Mouse (Mus musculus): Measurements from ENCODE around the gene Olfr316.
"Not testable (repeated sequence)": the region's sequence is repeated elsewhere in the genome, so short reads cannot be mapped to it uniquely, and the experiment has no call there.

The Olfr316 gene

DNA sequence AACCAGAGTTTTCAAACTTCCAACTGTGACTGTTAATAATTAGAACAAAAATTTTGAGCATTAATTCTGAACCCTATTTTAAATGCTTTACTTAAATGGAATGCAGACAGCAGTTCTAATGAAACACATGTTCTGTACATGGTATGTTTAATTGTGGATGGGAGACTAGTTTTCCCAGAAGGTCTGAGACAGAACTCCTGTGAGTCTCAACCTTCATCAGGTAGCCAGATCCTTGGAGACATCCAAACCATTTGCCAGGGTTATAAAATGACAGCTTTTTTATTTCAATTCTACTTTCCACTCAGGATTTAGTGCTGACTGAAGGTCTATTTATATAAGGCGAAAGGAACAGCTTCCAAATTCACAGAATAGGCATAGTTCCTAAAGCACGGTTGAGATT is at the start of gene Olfr316:
Olfr316 (plus strand) TSS at position 301 of the 400 bp plus-strand sequence.
- no peak for DNase-seq (ENCODE audit: low read depth)

DNA sequence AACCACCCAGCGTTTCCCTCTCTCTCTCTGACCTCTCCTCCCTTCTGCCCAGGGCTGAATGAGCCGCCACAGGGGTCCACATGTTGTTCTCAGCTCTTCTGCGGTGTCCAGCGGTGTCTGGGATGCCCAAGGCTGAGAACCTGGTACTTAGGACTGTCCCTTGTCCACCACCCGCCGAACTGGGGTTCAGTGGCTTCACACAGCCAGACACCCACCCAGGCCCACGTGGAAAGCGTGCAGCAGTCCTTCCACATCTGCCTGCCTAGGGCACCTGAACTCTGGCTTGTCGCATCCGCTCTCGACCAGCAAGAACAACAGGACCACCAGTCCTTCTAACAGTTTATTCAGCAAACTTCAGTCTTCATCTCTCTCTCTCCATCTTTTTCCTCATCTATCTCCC is 43.4 kb upstream of the Olfr316 start:
- no peak for DNase-seq (ENCODE audit: low read depth)

DNA sequence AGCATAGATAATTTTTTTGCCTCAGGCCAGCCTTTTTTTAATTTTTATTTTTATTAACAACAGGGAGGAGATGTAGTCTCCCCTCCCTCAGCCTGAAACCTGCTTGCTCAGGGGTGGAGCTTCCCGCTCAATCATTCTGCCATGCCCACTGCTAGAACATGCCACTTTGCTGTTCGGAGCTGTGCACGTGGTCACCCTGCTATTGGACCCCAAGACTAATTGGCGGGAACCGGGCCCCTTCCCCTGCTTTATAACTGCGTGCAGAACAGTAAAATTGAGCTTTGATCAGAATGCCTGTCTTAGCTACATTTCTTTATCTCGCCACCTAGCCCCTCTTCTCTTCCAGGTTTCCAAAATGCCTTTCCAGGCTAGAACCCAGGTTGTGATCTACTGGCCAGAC is 34.8 kb upstream of the Olfr316 start:
- DNase-seq (ENCODE audit: low read depth), result not testable (repeated sequence)

DNA sequence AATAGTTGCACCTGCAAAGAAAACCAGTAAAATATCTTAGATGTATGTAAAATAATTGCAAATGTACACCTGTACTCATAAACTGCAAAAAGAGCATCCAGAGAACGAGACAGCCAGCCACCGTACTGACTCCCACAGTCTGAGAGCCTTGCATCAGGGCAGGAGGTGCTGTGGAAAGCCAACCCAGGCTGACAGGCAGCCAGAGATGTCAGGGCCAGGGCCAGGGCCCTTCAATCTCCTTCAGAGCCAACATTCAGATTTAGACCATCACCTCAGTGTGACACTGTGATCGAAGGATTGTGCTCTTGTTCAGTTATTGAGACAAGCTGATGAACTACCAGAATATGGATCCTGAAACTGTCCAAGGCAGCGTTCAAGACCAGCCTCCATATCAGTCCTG is 32.8 kb upstream of the Olfr316 start:
- no peak for DNase-seq (ENCODE audit: low read depth)

DNA sequence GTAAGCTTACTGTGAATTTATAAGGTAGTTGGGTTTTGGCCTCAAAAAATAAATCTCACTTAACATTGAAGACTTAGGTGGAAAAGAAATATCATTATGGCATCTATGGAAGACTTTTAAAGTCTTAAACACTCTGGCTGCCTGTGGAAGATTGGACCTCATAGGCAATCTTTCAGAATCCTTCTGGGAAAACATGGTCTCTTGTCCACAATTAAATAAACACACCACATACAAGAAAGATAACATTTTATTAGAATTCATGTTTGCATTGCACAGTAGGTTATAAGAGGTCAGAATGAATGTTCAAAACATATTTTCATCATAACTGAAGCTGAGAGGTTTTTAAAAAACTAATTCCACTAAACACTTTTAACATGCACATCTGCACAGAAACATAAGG is 28.6 kb upstream of the Olfr316 start, which contains the start of gene Olfr318:
Olfr318 (minus strand) TSS at position 101 of the 400 bp plus-strand sequence.
- DNase-seq (ENCODE audit: low read depth), result no peak

DNA sequence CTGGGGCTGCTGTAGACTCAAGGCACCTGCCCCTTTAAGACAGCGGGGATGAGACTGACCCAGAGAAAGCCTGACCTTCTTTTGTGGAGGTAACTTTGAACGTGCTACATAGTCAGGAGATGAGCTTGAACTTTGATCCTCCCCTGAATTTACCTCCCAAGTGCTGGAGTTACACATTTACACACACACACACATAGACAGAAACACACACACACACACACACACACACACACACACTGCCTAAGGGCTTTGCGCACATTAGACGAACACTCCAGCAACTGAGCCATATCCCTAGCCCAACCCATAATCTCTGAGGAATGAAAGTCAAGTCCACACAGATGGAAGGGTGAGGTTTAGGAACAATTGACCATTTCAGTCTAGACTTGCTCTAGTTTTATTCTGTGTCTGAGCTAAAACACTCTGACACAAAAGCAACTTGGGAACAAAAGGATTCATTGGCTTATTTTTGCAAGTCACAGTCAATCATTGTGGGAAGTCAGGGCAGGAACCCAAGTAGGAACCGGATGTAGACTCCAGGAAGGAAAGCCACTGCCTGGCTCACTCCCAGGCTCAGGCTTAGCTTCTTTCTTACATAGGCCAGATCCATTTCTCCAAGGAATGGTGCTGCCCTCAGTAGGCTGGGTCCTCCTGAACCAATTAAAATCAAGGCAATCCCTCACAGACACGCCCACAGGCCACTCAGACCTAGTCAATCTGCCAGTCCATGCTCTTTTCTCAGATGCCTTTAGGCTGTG is 24.5 kb upstream of the Olfr316 start:
- not testable (repeated sequence) for DNase-seq (ENCODE audit: low read depth)

DNA sequence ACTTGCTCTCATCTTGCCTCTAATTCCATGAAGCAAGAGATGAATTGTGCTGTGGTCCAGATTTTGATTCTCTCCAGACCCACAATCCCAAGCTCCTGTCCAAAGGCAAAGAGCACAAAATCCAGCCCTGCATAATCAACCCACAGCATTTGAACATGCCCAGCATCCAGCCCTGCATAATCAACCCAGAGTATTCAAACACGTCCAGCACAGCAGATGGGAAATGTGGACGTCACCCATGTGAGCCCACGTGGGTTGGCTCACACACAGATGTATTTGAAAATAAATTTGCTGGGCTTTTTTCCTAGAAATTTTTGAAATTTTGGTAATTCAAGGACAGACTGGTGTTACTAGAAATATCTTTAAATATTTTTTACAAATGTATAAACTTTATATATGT is 19.2 kb upstream of the Olfr316 start:
- DNase-seq (ENCODE audit: low read depth), result no peak

DNA sequence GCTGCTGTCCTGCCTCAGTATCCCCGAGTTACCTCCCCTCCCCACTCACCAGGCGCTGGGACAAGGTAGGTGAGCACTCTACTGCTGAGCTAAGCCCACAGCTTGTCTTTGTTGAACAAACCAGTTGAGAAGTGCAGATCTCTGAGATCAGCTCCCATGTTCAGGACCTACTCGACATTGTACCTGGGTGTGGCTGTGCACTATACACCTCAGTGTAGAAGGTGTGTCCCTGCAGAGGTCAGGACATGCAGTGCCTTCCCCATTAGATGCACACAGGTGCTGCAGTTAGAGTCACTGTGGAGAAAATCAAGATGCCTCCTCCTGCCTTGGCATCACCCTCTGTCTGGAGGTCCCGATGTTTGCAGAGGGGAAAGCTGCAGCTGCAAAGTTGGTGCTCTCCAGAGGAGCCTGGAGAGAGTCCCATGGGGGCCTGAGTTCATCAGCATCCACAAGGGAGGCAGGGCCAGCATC is 13.7 kb upstream of the Olfr316 start, which contains the start of gene Olfr317:
Olfr317 (minus strand) TSS at position 421 of the 471 bp plus-strand sequence.
- no peak for DNase-seq (ENCODE audit: low read depth)

DNA sequence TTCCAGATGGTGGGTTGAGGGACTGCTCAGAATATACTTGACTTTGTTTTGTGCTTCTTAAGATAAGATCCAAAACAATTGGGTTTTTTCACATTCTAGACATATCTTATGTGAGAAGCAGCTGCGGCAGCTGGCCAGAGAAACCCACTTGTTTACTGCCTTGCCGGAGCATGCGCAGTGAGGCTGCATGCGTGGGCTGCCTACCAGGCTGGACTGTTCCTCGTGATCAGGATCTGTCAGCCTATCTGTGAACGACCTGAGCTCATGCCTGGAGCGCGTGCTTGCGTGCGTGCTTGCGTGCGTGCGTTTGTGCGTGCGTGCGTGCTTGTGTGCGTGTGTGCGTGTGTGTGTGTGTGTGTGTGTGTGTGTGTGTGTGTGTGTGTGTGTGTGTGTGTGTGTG is 1.4 kb upstream of the Olfr316 start:
- not testable (repeated sequence) for DNase-seq (ENCODE audit: low read depth)

DNA sequence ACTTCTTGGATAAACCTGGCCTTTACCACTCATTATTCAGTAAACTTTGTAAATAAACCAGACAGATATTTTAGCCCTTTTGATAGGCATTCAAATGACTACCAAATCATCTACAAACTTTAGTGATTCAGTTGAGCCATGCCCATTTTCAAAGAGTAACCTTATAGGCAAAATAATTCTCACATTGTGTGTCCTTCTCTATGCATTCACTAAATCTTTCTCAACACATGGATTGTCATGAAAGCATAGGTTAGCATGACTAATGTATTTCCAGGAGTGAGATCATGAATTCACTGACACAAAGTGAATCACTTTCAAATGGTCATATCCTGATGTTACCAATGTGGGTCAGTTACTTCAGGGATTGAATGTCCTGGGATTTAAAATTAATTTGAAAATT is 20.4 kb downstream of the Olfr316 start, which contains the start of gene Olfr315:
Olfr315 (plus strand) TSS at position 301 of the 400 bp plus-strand sequence.
- DNase-seq (ENCODE audit: low read depth), result no peak

DNA sequence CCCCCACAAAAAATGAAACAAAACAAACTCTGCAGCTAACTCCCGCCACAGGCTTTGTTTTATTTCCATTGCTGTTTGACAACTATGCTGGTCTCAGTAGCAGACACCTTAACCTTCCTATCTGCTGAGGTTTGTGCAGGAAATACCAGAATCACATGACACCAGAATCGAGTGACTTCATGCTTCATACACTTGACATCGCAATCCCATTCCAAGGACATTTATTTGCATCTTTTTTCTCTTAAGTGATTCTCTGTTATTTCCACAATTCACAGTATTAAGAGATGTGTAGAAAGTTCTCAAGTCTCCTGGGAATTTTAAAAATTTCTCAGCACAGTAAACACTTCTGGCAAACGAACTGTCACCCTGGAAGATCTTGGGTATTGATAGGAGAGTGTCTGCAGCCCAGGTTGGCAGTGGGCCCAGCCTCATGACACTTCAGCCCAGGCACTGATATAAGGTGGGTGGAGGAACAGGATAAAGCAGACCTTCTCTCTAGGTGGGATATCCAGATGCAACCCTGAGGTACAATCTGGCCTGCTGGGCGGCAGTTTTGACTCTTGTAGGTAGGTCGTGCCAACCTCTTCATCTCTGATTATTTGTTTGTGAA is 30.1 kb downstream of the Olfr316 start, which contains the start of gene Olfr314:
Olfr314 (plus strand) TSS at position 473 of the 610 bp plus-strand sequence.
- no peak for DNase-seq (ENCODE audit: low read depth)

DNA sequence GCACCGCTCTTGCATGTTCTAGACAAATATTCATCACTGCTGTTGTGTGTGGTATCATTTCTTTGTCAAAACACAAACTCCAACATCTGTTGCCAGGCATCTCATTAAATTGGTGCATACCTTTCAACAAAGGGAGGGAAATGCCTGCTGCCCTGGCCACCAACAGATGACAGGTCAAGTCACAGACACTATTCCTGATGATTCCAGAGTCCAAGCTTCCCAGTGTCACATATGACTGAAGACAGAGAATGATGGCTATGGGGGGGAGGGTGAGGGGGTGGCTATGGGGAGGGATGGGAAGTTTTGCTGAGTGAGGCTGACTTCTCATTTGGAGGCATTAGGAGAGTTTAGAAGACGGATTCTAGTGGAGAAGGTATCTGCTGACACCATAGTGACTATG is 31.6 kb downstream of the Olfr316 start:
- DNase-seq (ENCODE audit: low read depth), result no peak

DNA sequence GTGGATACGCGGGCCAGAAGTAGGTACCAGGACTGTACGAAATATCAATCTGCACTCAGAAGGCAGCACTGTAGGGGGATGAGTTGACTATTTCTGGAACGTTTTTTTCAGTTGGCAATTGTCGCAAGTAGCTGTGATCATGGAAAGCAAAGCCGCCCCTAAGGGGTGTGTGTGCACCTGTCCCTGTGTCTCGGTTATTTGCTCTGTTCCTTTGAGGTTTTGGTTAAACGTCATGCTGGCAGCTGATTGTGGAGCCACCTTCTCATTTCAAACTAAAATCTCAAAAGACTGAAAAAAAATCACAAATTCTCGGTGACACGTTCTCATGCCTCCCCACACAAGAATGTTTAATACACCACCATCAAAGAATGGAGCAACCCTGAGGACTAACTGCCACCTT is 35.1 kb downstream of the Olfr316 start:
- DNase-seq (ENCODE audit: low read depth), result no peak

DNA sequence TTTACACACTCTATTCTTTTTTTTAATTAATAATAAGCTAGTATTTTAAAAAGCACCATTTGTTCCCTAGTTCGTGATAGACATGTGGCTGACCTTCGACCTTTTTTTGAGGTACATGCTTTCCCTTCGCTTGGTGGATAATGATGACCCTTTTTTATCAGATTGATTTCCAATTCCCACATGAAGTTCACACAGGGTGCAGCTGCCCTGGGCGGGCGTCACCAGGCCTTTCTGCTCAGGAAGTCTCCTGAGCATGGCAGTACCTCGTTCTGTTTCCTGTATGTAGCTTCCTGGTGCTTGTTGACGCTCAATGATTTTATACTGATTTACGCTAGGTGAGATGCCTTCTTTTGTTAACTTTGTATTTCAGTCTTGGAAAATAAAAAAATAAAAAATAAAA is 35.8 kb downstream of the Olfr316 start:
- no peak for DNase-seq (ENCODE audit: low read depth)

DNA sequence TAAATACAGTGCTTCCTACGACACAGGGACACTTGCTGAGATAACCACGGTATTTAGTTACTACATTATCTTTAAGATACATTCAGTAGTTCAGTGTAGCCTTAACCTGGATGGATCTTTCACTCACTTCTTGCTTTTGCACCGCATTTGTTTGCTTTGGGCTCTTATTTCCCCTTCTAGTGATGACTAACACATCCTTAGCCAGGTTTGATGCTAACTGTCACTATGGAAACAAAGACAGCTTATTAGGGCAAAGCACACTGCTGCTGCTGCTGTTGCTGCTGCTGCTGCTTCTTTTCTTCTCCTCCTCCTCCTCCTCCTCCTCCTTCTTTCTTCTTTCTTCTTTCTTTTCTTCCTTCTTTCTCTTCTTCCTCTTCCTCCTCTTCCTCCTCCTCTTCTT is 37.0 kb downstream of the Olfr316 start:
- DNase-seq (ENCODE audit: low read depth), result no peak

DNA sequence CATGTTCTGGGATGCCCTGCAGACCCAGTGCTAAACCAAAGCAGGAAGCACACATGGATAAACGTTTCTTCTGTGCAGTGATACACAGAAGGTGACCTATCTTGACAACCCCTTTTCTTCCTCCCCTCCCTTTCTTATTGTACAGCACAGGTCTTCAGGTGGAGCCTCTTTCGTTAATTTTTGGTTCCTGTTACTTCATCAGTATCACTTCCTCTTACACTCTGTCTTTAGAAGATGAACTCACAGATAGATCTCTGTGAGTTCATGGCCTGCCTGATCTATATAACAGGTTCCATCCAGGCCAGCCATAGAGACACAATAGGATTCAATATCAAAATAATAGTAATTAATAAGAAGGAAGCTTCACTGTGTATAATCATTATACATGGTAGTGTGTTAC is 37.5 kb downstream of the Olfr316 start:
- no peak for DNase-seq (ENCODE audit: low read depth)

DNA sequence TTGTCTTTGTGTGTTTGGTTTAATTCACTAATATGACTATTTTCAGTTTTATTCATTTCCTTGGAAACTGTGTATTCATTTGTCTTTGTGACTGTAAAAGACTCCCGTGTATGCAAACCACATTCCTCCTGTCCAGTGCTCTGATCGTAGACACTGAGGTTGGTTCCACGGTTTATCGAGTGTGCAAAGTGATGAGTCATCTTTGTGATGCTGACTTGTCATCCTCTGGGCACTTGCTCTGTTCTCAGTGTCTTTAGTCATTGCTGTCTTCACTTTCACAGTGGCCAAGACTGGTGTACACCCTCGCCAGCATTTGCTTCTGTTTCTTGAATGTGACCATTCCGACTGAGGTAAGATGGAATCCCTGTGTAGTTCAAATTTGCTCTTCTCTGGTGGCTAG is 38.1 kb downstream of the Olfr316 start:
- no peak for DNase-seq (ENCODE audit: low read depth)

DNA sequence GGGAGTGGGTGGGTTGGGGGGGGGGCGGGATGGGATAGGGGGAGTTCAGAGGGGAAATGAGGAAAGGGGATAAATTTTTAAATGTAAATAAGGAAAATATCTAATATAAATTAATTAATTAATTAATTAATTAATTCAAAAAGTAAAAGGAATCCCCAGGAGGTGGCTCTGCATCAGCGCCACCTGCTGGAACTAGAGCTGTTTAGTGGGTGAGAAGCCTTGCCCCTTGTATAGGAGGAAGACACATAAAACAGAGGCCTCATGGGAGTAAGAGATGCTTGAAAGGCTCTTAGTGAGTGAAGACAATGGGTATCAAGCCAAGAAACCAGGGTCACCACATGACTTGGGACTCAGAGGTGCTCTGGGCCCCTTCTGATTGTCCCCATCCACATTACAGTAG is 43.3 kb downstream of the Olfr316 start:
- DNase-seq (ENCODE audit: low read depth), result peak; percentile 11

DNA sequence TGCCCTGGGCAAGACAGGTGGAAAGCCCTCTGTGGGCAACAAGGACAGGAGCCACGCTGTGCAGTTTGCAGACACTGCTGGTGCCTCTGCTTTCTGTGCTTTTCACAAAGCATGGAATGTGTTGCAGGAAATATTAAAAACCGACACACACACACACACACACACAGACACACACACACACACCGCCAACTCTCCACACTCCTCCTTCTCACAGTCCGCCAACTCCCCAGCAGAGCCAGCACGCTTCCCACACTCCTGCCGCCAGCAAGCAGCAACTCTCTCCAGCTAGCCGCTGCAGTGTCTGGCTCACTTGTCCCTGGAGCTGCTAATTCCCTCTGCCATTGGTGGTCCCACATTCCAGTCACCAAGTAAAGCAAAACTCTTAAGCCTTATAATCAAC is 44.3 kb downstream of the Olfr316 start:
- no peak for DNase-seq (ENCODE audit: low read depth)

DNA sequence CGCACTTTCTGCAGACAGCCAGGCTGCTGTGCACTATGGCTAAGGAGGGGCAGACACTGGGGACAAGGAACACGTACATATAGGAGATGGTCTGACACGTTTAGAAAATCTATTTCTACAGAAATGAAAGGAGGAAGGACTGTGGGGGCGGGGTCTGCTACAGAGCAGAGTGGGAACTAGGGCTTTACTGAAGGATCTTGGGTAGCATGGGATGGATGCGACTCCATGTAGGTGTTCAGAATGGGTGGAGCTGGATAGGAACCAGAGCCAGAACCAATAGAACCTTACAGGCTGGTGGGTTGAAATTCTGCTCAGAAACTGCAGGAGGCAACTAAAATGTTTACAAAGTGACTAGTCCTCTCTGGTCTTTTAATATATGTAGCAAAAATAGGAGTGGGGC is 47.2 kb downstream of the Olfr316 start:
- no peak for DNase-seq (ENCODE audit: low read depth)

DNA sequence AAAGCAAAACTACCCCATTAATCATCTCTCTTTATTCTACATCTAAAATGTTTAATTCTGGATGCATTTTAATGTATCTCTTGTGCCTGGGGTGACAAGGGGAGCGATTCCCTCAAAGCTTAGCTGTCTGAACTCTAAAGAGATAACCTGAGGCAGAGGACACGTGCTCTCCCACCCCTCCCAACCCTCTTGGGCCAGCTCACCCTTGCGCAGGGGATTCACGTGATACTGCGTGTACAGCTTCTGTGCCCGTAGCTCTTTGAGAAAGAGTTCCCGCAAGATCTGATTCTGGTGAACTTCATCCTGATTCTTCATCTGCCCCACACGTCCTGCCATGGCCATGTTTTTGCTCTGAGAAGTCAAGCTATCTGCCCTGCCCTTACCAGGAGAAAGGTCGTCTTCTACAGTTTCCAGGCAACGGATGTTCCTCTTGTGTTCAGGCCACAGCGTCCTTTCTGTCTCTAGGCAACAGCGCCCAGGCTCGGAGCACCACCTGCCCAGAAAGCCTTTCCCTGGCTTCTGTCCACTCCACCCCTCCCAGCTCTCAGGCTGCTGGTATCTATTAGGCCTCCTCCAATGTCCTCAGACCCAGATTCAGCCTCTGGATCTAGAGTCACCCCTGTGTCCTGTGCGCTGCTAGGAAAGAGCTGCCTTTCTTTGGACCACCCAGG is 49.2 kb downstream of the Olfr316 start, which contains the start of gene Fam183b:
Fam183b (minus strand) TSS at position 403 of the 671 bp plus-strand sequence.
- peak; percentile 20 for DNase-seq (ENCODE audit: low read depth)

DNA sequence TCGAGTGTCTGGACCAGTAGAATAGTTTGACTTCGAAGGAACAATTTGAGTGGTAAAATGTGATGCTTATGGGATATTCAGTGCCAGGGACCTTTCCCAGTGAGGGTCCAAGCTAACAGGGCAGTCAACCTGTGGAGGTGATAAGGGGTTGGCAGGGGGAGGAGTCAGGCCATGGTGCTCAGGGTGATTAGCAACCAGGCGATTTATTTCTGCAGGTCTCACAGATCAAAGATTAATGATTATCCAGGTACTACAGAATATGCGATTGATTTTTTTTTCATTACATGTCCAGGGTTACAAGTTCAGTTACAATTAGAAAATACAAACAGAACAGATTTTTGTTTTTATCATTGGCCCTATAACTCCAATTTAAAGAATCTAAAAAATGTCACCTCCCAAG is 51.3 kb downstream of the Olfr316 start:
- DNase-seq (ENCODE audit: low read depth), result no peak

DNA sequence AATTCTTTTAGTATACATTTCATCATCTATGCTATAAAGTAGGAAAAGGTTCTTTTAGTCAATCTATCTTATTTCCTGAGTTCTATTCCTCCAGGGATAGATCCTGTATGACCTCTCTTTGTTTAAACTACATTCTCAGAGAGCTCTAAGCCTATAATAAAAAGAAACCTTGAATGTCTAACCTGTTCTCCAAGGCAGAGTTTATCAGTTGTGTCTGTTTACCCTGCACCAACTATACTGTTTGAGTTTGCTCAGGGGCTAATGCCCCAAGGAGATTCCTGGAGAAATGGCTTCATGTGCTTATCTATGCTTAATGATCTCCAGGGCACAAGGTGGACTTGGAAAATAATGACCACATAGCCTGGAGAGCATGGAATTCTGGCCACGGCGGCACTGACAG is 51.9 kb downstream of the Olfr316 start:
- no peak for DNase-seq (ENCODE audit: low read depth)
